Mouse (Mus musculus) Patski (cell line): ENCODE results near the gene Gm21974. TPM values are rescaled to one million over a fixed set of nuclear protein-coding genes. Genes with fewer than 3 reads are reported as not detected.
A peak's percentile ranks its signal among the peaks of the same experiment; 100 is the strongest.

ENCODE experiments used
- ATAC-seq: fragments of 100-300 bp; one replicate; pipeline ENCODE4 v1.8.0; 2021
- CTCF ChIA-PET: fragments of 350-600 bp; sonication (Branson Sonifier 250); formaldehyde crosslinking; loops from one replicate; lab custom pipeline; 2022; ENCODE audit warnings: inconsistent platforms; lab: Charles Lee
- POLR2A ChIA-PET: fragments of 350-600 bp; sonication (Branson Sonifier 250); formaldehyde crosslinking; loops from one replicate; lab custom pipeline; 2022; ENCODE audit warnings: antibody characterized with exemption, inconsistent platforms; lab: Charles Lee
- DNase-seq: peaks from one replicate; pipeline ENCODE4 v3.0.0-alpha.2; 2011; ENCODE audit warnings: low read depth, low spot score
- H3K27me3 ChIP-seq: fragments of 371-371 bp; one replicate; pipeline ENCODE4 v1.5.1; 2021
- CTCF ChIP-seq: fragments of 100-300 bp; IDR thresholded peaks from one replicate; pipeline ENCODE4 v1.5.1; 2021
- in situ Hi-C: fragments of 300-500 bp; cut with MboI; formaldehyde crosslinking; loops from 3 replicates; pipeline ENCODE4 v1.11.1; 2018; ENCODE audit warnings: low pct_unique_long_range_greater_than_20kb, mixed read lengths
- polyA plus RNA-seq: library from polyadenylated mRNA; unstranded; gene quantifications from one replicate; pipeline ENCODE4 v1.2.3, GENCODE M21; 2021

Gm21974 gene
- polyA plus RNA-seq, 1 experiment from 2014 or later, result not detected

DNA sequence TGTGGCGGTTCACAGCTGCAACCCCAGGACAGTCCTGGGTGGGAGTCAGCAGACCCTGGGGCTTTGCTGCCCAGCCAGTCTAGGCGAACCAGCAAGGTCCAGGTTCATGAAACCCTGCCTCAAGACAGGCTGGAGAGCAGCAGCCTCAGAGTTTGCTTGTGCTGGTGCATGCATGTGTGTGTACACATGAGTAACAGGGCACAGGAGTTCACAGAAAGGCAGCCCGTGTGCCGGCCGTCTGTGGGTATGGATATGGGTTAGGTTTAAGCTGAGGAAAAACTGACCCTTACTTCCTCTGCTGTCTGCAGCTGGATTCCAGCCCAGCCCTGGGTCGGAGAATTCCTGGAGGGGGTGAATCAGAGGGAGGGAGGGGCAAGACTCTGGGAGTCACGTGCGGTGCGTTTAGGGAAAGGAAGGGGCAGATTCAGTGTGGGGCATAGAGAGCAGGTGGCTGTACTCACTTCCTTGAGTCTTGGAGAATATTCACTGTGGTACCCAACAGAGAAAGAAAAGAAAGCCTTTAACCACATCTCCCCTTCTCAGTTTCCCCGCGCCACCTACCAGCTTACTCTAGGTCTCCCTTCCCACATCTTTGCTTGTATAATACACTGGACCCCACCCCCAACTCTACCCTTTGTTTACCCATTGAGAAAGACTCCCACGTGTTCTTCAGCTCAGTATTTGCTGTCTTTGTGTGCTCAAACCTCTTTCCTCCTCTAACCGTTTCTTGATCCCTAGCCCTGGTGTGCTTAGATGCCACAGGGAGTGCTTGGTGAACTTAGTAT lies 36.3 kb upstream of the Gm21974 start:
- TF ChIP-seq CTCF, result no peak
- CTCF ChIA-PET, result interaction anchor here (1.7 to 8.7 kb wide), 2 partner anchors 10 kb away, joined by 4 to 123 read pairs; no protein-coding TSS in a partner anchor
- in situ Hi-C loops, result no loop called here
- no peak for DNase-seq
- H3K27me3 ChIP-seq, result no peaks in the 10 kb centered on the region
- no peak for ATAC-seq
- POLR2A ChIA-PET, result interaction anchor here (2.3 to 6.3 kb wide), 2 partner anchors 9 to 20 kb away, joined by 5 to 21 read pairs; partner anchors contain the start of gene Kat8

DNA sequence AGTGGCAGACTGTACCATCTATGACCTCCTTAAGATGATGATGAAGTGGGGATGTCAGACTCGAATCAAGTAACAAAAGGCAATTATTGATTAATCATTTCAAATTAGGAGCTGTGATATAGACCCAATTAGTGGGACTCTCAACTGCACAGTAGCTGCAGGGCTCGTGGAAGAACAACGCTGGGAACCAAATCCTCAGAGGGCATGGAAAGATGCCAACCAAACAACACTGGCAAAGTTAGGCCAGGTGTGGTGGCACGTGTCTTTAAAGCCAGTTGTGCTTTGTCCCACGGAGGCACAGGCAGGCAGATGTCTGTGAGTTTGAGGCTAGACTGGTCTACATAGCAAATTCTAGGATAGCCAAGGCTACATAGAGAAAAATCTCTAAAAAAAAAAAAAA lies 35.4 kb upstream of the Gm21974 start:
- TF ChIP-seq CTCF, result no peak
- in situ Hi-C loops, result no loop called here
- DNase-seq, result no peak
- ChIA-PET CTCF (interaction anchor here (8.7 kb wide), 1 partner anchor 9 kb away, joined by 123 read pairs; no protein-coding TSS in a partner anchor), POLR2A (interaction anchor here (0.7 to 2.3 kb wide), 3 partner anchors 8 to 23 kb away, joined by 4 to 5 read pairs (median 5); no protein-coding TSS in a partner anchor)
- no peak for ATAC-seq
- H3K27me3 ChIP-seq, result no peaks in the 10 kb centered on the region

DNA sequence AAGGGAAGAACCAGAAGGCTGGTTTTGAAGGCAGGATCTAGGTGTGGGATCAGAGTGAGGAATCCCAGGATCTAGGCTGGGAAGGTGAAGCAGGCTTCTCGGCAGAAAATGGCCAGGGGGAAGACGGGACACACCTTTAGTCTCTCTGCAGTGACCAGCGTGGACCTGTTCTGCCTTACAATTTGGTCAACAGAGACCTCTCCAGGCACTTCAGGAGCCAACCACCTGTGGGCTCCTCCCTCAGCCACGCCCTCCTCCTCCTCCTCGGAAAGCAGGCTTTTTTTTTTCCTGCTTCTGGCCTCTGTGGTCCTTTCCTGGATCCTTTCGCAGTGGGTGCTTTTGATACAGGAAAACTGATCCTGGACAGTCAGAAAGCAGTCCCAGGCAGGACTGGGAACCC lies 34.7 kb upstream of the Gm21974 start, which contains the start of gene Prss8:
Gene Prss8 (minus strand): TSS at position 182 of the 400 bp plus-strand sequence.
- no peak for ATAC-seq
- no peak for DNase-seq
- in situ Hi-C loops, result no loop called here
- no peaks in the 10 kb centered on the region for H3K27me3 ChIP-seq
- TF ChIP-seq CTCF, result no peak
- CTCF ChIA-PET, result interaction anchor here (1.8 to 8.7 kb wide), 2 partner anchors 8 to 11 kb away, joined by 6 to 123 read pairs; no protein-coding TSS in a partner anchor
- POLR2A ChIA-PET, result no interaction called here

DNA sequence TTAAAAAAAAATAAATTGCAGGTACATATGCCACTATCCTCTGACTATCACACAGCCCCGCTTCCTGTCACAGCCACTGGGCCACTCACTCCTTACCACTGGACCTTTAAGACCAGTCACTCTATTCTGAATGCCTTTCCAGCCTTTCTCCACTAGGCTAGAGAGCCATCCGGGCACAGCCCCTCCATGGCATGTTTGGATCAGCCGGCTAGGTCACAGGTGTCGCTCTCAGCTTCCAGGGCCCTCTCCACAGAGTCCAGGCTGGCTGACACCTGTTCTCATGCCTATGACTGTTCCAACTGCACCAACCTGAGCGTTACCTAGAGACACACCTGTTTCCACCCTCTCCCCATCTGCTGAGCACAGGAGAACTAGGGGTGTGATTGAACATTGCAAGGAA lies 33.3 kb upstream of the Gm21974 start:
- no peaks in the 10 kb centered on the region for H3K27me3 ChIP-seq
- ATAC-seq, result no peak
- ChIA-PET POLR2A (interaction anchor here (0.8 kb wide), 1 partner anchor 24 kb away, joined by 3 read pairs; no protein-coding TSS in a partner anchor), CTCF (interaction anchor here (1.8 to 1.9 kb wide), 2 partner anchors 10 to 11 kb away, joined by 3 to 6 read pairs; no protein-coding TSS in a partner anchor)
- no peak for TF ChIP-seq CTCF
- in situ Hi-C loops, result no loop called here
- DNase-seq, result no peak

DNA sequence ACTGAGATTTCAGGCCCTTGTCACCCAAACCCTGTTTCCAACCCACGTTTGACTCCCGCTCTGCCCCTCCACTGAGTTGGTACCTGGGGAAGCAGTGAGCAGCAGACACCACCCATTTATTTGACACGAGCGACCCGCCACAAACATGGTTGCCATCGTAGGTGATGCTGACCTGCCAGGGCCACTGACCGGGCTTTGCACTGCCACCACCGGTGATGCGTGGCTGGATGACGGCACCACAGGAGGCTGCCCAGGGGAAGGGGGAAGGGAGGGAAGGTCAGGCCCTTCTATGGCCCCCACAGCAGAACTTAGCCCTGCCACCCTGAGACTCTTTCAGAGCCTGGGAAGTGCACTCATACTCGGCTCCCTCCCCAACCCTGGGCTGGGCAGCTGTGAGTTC lies 32.5 kb upstream of the Gm21974 start:
- CTCF ChIA-PET, result interaction anchor here (0.9 to 1.9 kb wide), 3 partner anchors 8 to 13 kb away, joined by 3 to 4 read pairs (median 3); no protein-coding TSS in a partner anchor
- in situ Hi-C loops, result no loop called here
- no peaks in the 10 kb centered on the region for H3K27me3 ChIP-seq
- POLR2A ChIA-PET, result interaction anchor here (0.6 kb wide), 1 partner anchor 44 kb away, joined by 4 read pairs; no protein-coding TSS in a partner anchor
- TF ChIP-seq CTCF, result no peak
- DNase-seq (no peak), ATAC-seq (no peak)

DNA sequence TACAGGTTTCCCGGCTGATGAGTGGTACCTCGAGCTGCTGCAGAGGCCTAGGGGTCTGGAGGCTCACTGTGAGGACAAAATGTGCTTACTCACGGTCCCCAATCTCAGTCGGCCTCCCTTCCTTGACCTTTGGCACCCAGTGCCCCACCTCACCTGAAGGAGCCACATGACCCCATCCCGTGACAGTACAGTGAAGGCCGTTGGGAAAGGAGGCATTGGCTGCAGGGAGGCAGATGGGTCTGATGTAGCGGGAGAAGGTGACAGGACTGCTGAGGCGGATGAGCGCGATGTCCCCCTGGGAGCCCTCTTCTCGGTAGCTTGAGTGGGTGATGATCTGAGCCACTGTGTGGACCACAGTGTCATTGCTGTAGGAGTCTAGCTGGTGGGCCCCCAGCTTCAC lies 31.6 kb upstream of the Gm21974 start:
- DNase-seq, result no peak
- no peak for ATAC-seq
- in situ Hi-C loops, result no loop called here
- CTCF ChIA-PET, result interaction anchor here (0.9 to 1.9 kb wide), 3 partner anchors 9 to 13 kb away, joined by 3 to 4 read pairs (median 3); no protein-coding TSS in a partner anchor
- no peak for TF ChIP-seq CTCF
- POLR2A ChIA-PET, result interaction anchor here (1.0 kb wide), 1 partner anchor 14 kb away, joined by 3 read pairs; the partner anchor contains the start of gene Kat8
- no peaks in the 10 kb centered on the region for H3K27me3 ChIP-seq

DNA sequence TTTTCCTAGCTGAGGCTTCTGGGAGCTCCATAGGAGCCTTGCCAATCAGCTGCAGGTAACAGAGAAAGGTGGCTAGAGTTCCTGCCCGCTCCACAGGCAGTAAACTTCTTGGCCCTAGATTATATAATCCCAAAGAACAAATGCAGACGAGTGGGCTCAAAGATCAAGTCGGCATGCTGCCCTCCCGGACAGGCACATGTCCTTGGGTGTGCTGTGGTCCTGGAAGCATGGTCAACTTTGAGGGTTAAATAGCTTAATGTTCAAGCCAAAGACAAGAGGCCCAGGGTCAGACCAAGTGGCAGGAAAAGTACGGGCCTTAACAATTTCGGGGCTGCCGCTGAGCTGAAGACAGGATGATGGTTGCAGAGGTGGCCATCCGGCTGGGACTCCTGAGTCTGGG lies 30.8 kb upstream of the Gm21974 start:
- DNase-seq, result no peak
- ChIA-PET POLR2A (interaction anchor here (0.7 to 1.0 kb wide), 2 partner anchors 13 to 14 kb away, joined by 3 read pairs; partner anchors contain the start of gene Kat8), CTCF (interaction anchor here (0.9 to 10.1 kb wide), 4 partner anchors 8 to 37 kb away, joined by 3 to 123 read pairs (median 4); no protein-coding TSS in a partner anchor)
- in situ Hi-C loops, result no loop called here
- no peak for ATAC-seq
- H3K27me3 ChIP-seq, result no peaks in the 10 kb centered on the region
- TF ChIP-seq CTCF, result no peak

DNA sequence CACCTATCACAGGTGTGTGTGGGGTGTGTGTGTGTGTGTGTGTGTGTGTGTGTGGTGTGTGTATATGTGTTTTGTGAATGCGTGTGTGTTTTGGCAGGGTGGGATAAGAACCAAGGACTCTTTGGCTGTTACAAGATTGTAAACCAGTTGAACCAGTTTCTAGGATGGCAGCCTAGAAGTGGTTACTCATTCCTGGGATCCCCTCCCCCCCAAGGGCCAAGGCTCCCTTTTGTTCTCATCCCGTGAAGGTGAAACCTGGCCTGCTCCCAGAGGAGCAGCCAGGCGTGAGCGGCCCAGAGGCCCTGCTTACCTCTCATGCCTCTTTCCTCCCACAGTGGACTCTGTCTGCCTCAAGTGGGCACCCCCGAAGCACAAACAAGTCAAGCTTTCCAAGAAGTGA lies 30.0 kb upstream of the Gm21974 start:
- in situ Hi-C loops, result no loop called here
- H3K27me3 ChIP-seq, result no peaks in the 10 kb centered on the region
- ATAC-seq, result peak; percentile 55
- DNase-seq, result no peak
- ChIA-PET POLR2A (interaction anchor here (0.6 to 0.7 kb wide), 2 partner anchors 13 to 63 kb away, joined by 3 to 4 read pairs; partner anchors contain the start of gene Kat8), CTCF (interaction anchor here (0.7 to 10.1 kb wide), 3 partner anchors 9 to 15 kb away, joined by 3 to 123 read pairs (median 4); no protein-coding TSS in a partner anchor)
- TF ChIP-seq CTCF, result no peak

DNA sequence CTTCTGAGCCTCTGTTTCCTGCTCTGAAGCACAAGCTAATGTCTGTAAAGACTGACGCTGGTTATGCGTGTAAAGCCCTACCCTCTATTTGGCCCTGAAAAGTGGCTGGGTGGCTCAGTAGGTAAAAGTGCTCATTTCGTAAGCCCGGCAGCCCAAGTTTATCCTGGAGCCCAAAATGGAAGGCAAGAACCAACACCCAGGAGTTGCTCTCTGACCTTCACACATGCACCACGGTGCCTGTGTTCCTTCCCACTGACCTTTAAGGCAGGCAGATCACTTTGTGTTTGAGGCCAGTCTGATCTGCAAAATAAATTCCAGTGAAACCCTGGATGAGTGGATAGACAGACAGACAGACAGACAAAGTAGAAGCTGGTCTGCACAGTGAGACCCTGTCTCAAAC lies 28.5 kb upstream of the Gm21974 start:
- ChIA-PET POLR2A (no interaction called here), CTCF (interaction anchor here (10.1 kb wide), 1 partner anchor 11 kb away, joined by 123 read pairs; no protein-coding TSS in a partner anchor)
- no peaks in the 10 kb centered on the region for H3K27me3 ChIP-seq
- ATAC-seq (no peak), DNase-seq (no peak)
- TF ChIP-seq CTCF, result no peak
- in situ Hi-C loops, result no loop called here
